Mouse (Mus musculus) embryonic fibroblast, embryonic 13.5 days (primary cell): ENCODE results near the gene Exosc3.
"Not testable (repeated sequence)": the region's sequence is repeated elsewhere in the genome, so short reads cannot be mapped to it uniquely, and the experiment has no call there.

Experiments
- CTCF ChIP-seq: IDR thresholded peaks from 2 replicates; pipeline ENCODE4 v1.5.1; 2011; ENCODE audit warnings: mild to moderate bottlenecking, control low read depth, low read length, moderate library complexity, borderline replicate concordance; ENCODE audit not compliant: insufficient read depth
- POLR2A ChIP-seq: IDR thresholded peaks from 2 replicates; pipeline ENCODE4 v1.6.1; 2011; ENCODE audit warnings: low read depth, mild to moderate bottlenecking, control low read depth, low read length, moderate library complexity

- TF ChIP-seq POLR2A, CTCF: not testable (repeated sequence)
Measured at GRCm38 (mm10) chr4:45382133-45382532, 39.6 kb upstream of the Exosc3 start.
